Mouse (Mus musculus): ENCODE results near the gene Alkbh6. TPM values are rescaled to one million over a fixed set of nuclear protein-coding genes. Genes with fewer than 3 reads are reported as not detected.

Alkbh6 gene
- polyA plus RNA-seq, 1 experiment from 2014 or later = 24.5 TPM

GRCm38 (mm10) chr7:30321539-30322284 is 13.2 kb downstream of the Alkbh6 start, which contains the start of gene E130208F15Rik:
Gene E130208F15Rik, plus strand, starts transcription at chr7:30321740.
- H3K9ac ChIP-seq = peak within 1 kb of the TSS; percentile 86
- no peaks in the 10 kb centered on the region for H3K36me3 ChIP-seq
- peak within 1 kb of the TSS; percentile 82 for H3K4me3 ChIP-seq
- WGBS (ENCODE audit: insufficient replicate concordance) = under 1% methylated on average over 63 of the region's 63 CpGs
- H3K4me2 ChIP-seq = peak within 1 kb of the TSS; percentile 94
- peak; percentile 72 for ATAC-seq
- H3K27ac ChIP-seq = peak within 1 kb of the TSS; percentile 87
- peaks cover 3% of the 10 kb centered on the region; the same call in 1 of the 2 replicates for H3K27me3 ChIP-seq (replicated peaks)
- H3K9me3 ChIP-seq (replicated peaks) = no peaks in the 10 kb centered on the region
- H3K4me1 ChIP-seq = peaks cover 32% of the 10 kb centered on the region

GRCm38 (mm10) chr7:30322285-30322667 is 13.8 kb downstream of the Alkbh6 start:
- Histone ChIP-seq H3K36me3 (no peaks in the 10 kb centered on the region), H3K27me3 (replicated peaks) (peaks cover 6% of the 10 kb centered on the region), H3K27ac (peak overlapping the region; percentile 87), H3K4me2 (peak overlapping the region; percentile 94), H3K9ac (peak overlapping the region; percentile 86), H3K4me3 (peak overlapping the region; percentile 82), H3K4me1 (peaks cover 32% of the 10 kb centered on the region), H3K9me3 (replicated peaks) (no peaks in the 10 kb centered on the region)
- 0% methylated on average over 20 of the region's 20 CpGs for WGBS (ENCODE audit: insufficient replicate concordance)
- peak; percentile 97 for ATAC-seq

GRCm38 (mm10) chr7:30322865-30323264 is 14.3 kb downstream of the Alkbh6 start:
- ATAC-seq = 0 out of 2 replicates have a peak, but pooled peaks have one; percentile 1
- peak overlapping the region; percentile 65 for H3K9ac ChIP-seq
- H3K27ac ChIP-seq = peak overlapping the region; percentile 87
- peak overlapping the region; percentile 94 for H3K4me2 ChIP-seq
- H3K4me1 ChIP-seq = peaks cover 32% of the 10 kb centered on the region
- no peaks in the 10 kb centered on the region for H3K9me3 ChIP-seq (replicated peaks)
- H3K4me3 ChIP-seq = peak overlapping the region; percentile 82
- H3K36me3 ChIP-seq = no peaks in the 10 kb centered on the region
- peaks cover 12% of the 10 kb centered on the region for H3K27me3 ChIP-seq (replicated peaks)
- WGBS (ENCODE audit: insufficient replicate concordance) = 11% methylated on average over 6 of the region's 6 CpGs

GRCm38 (mm10) chr7:30323795-30324194 is 15.3 kb downstream of the Alkbh6 start, which contains the start of gene Sdhaf1:
Gene Sdhaf1, minus strand, starts transcription at chr7:30323895.
- peak within 1 kb of the TSS; percentile 82 for H3K4me3 ChIP-seq
- peak within 1 kb of the TSS; percentile 65 for H3K9ac ChIP-seq
- 69% methylated on average over 3 of the region's 3 CpGs for whole genome bisulfite sequencing (ENCODE audit: insufficient replicate concordance)
- ATAC-seq = no peak
- H3K36me3 ChIP-seq = no peaks in the 10 kb centered on the region
- no peaks in the 10 kb centered on the region for H3K9me3 ChIP-seq (replicated peaks)
- H3K4me1 ChIP-seq = peaks cover 32% of the 10 kb centered on the region
- peak within 1 kb of the TSS; percentile 94 for H3K4me2 ChIP-seq
- peaks cover 12% of the 10 kb centered on the region for H3K27me3 ChIP-seq (replicated peaks)
- peak within 1 kb of the TSS; percentile 87 for H3K27ac ChIP-seq

GRCm38 (mm10) chr7:30324300-30324944 is 15.9 kb downstream of the Alkbh6 start:
- Histone ChIP-seq H3K9me3 (replicated peaks) (no peaks in the 10 kb centered on the region), H3K36me3 (no peaks in the 10 kb centered on the region), H3K27ac (no peak overlapping the region), H3K4me1 (peaks cover 32% of the 10 kb centered on the region), H3K27me3 (replicated peaks) (peaks cover 12% of the 10 kb centered on the region), H3K4me3 (no peak overlapping the region), H3K4me2 (no peak overlapping the region), H3K9ac (no peak overlapping the region)
- WGBS (ENCODE audit: insufficient replicate concordance) = 70% methylated on average over 5 of the region's 5 CpGs
- ATAC-seq = no peak

- ATAC-seq = no peak
Measured at GRCm38 (mm10) chr7:30325364-30325763, 16.8 kb downstream of the Alkbh6 start.

GRCm38 (mm10) chr7:30326427-30326826 is 17.9 kb downstream of the Alkbh6 start:
- Histone ChIP-seq H3K36me3 (no peaks in the 10 kb centered on the region), H3K27me3 (replicated peaks) (peaks cover 27% of the 10 kb centered on the region), H3K27ac (no peak overlapping the region), H3K4me2 (no peak overlapping the region), H3K9me3 (replicated peaks) (no peaks in the 10 kb centered on the region), H3K9ac (no peak overlapping the region), H3K4me1 (peaks cover 12% of the 10 kb centered on the region), H3K4me3 (no peak overlapping the region)
- ATAC-seq = no peak

More at GRCm38 (mm10) chr7:30325364-30325763, 16.8 kb downstream of the Alkbh6 start:
- H3K4me3 ChIP-seq = no peak overlapping the region
- H3K9ac ChIP-seq = no peak overlapping the region
- peaks cover 17% of the 10 kb centered on the region for H3K27me3 ChIP-seq (replicated peaks)
- 39% methylated on average over 2 of the region's 2 CpGs for WGBS (ENCODE audit: insufficient replicate concordance)
- H3K27ac ChIP-seq = no peak overlapping the region
- no peaks in the 10 kb centered on the region for H3K36me3 ChIP-seq
- no peaks in the 10 kb centered on the region for H3K9me3 ChIP-seq (replicated peaks)
- no peak overlapping the region for H3K4me2 ChIP-seq
- peaks cover 23% of the 10 kb centered on the region for H3K4me1 ChIP-seq

GRCm38 (mm10) chr7:30327140-30327539 is 18.6 kb downstream of the Alkbh6 start:
- H3K9me3 ChIP-seq (replicated peaks) = no peaks in the 10 kb centered on the region
- WGBS (ENCODE audit: insufficient replicate concordance) = 53% methylated on average over 15 of the region's 15 CpGs
- no peaks in the 10 kb centered on the region for H3K36me3 ChIP-seq
- no peak overlapping the region for H3K4me2 ChIP-seq
- peaks cover 34% of the 10 kb centered on the region for H3K27me3 ChIP-seq (replicated peaks)
- no peak for ATAC-seq
- H3K4me1 ChIP-seq = peaks cover 11% of the 10 kb centered on the region
- no peak overlapping the region for H3K9ac ChIP-seq
- H3K4me3 ChIP-seq = no peak overlapping the region
- no peak overlapping the region for H3K27ac ChIP-seq

GRCm38 (mm10) chr7:30328379-30328778 is 19.9 kb downstream of the Alkbh6 start:
- no peaks in the 10 kb centered on the region for H3K9me3 ChIP-seq (replicated peaks)
- H3K9ac ChIP-seq = no peak overlapping the region
- H3K27me3 ChIP-seq (replicated peaks) = peaks cover 47% of the 10 kb centered on the region
- H3K4me3 ChIP-seq = no peak overlapping the region
- no peak overlapping the region for H3K4me2 ChIP-seq
- ATAC-seq = no peak
- no peaks in the 10 kb centered on the region for H3K36me3 ChIP-seq
- H3K27ac ChIP-seq = no peak overlapping the region
- 51% methylated on average over 10 of the region's 10 CpGs for WGBS (ENCODE audit: insufficient replicate concordance)
- H3K4me1 ChIP-seq = peaks cover 1% of the 10 kb centered on the region

GRCm38 (mm10) chr7:30331887-30332286 is 23.4 kb downstream of the Alkbh6 start:
- H3K4me2 ChIP-seq = 0 out of 2 replicates have a peak overlapping the region, but pooled peaks have one; percentile 9
- H3K27me3 ChIP-seq (replicated peaks) = peaks cover 74% of the 10 kb centered on the region
- H3K27ac ChIP-seq = no peak overlapping the region
- WGBS (ENCODE audit: insufficient replicate concordance) = 12% methylated on average over 13 of the region's 13 CpGs
- H3K4me1 ChIP-seq = no peaks in the 10 kb centered on the region
- no peak overlapping the region for H3K4me3 ChIP-seq
- ATAC-seq = peak; percentile 63
- no peak overlapping the region for H3K9ac ChIP-seq
- H3K36me3 ChIP-seq = no peaks in the 10 kb centered on the region
- no peaks in the 10 kb centered on the region for H3K9me3 ChIP-seq (replicated peaks)

GRCm38 (mm10) chr7:30332622-30333259 is 24.2 kb downstream of the Alkbh6 start:
- no peak overlapping the region for H3K9ac ChIP-seq
- no peak overlapping the region for H3K27ac ChIP-seq
- no peaks in the 10 kb centered on the region for H3K36me3 ChIP-seq
- 42% methylated on average over 18 of the region's 18 CpGs for WGBS (ENCODE audit: insufficient replicate concordance)
- no peaks in the 10 kb centered on the region for H3K9me3 ChIP-seq (replicated peaks)
- ATAC-seq = no peak
- H3K4me2 ChIP-seq = no peak overlapping the region
- no peaks in the 10 kb centered on the region for H3K4me1 ChIP-seq
- H3K4me3 ChIP-seq = no peak overlapping the region
- H3K27me3 ChIP-seq (replicated peaks) = peaks cover 66% of the 10 kb centered on the region

- ATAC-seq = no peak
- Histone ChIP-seq H3K4me2 (no peak overlapping the region), H3K36me3 (no peaks in the 10 kb centered on the region), H3K4me1 (no peaks in the 10 kb centered on the region), H3K9me3 (replicated peaks) (no peaks in the 10 kb centered on the region), H3K9ac (no peak overlapping the region), H3K27me3 (replicated peaks) (peaks cover 64% of the 10 kb centered on the region), H3K27ac (no peak overlapping the region), H3K4me3 (no peak overlapping the region)
- 51% methylated on average over 4 of the region's 4 CpGs for WGBS (ENCODE audit: insufficient replicate concordance)
Measured at GRCm38 (mm10) chr7:30333436-30333835, 24.9 kb downstream of the Alkbh6 start.

Measured in liver, embryonic 12.5 days (tissue).